Mouse (Mus musculus) ovary, postnatal 36 days (tissue): Measurements from ENCODE around the gene Tdrkh.

Experiments
- DNase-seq: peaks from one replicate; pipeline ENCODE4 v3.0.0; 2022; ENCODE audit warnings: low spot score, mixed read lengths

Gene Tdrkh

DNA sequence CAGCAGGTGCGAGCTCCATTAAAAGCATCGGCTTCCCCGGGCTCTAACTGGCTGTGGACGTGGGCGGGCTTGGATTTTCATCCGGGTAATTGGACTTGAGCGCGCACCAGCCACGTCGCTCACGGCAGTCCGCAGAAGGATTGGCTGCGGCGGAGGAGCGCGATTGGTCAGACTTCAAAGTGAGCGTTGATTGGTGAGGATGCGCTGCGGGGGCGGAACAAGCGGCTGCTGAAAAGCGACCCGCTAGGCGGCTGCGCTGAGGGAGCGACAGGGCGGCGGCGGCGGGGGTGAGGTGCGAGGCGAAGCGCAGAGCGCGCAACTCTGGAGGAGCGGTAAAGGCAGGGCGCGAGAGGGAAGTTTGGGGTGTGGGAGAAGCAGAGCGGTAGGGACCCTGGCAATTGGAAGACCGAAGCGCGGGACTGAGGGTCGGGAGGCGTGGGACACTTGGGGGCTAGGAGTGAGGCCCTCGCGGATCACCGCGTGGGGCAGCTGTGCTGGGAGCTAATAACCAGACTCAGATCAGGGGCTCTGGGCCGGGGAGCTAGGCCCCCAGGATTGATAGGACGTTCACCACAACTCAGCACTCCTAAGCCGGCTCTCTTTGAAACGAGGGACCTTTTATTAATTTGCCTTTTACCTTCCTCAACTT, at the start of gene Tdrkh:
Tdrkh (plus strand) TSS at position 243 of the 649 bp plus-strand sequence.
- peak; percentile 91 for DNase-seq

- DNase-seq: peak; percentile 72
These were observed 49.6 kb upstream of the Tdrkh start for GRCm38 (mm10) chr3:94363291-94364153.

DNA sequence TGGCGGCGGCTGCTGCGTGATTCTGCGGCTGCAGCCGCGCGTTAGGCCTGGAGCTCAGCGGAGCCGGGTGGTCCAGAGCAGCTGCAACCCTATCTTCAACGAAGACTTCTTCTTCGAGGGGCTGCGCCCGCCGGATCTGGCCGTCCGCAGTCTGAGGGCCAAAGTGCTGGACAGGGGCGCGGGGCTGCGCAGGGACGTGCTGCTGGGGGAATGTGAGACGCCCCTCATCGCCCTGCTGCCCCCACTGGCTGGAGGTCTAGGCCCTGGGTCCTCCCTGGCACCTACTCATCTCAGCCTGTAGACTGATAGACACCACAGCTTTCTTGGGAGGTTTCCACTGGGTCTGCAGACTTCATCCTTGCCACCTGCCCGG, 48.9 kb upstream of the Tdrkh start:
- DNase-seq: no peak

GRCm38 (mm10) chr3:94366761-94367160, 46.3 kb upstream of the Tdrkh start:
- DNase-seq: peak; percentile 62

DNA sequence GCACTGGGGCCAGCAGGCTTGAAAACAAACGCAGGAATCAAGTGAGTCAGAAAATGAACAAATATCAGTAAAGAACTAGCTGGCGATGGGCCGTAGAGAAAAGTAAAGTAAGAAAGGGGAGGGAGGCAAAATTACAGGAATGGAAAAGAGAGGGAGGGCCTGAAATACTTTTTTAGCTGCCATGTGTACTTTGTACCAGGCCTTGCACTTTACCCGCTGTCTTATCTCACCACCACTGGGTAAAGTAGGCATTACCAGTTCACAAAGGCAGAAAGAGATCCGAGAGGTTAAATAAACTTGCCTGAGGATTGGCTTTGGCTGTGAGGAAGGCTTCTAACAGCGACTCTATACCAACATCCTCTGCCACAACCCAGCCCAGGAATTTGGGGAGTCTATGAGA, 45.6 kb upstream of the Tdrkh start:
- DNase-seq: no peak

- no peak for DNase-seq
These were observed 44.4 kb upstream of the Tdrkh start for GRCm38 (mm10) chr3:94368631-94369030.

GRCm38 (mm10) chr3:94369709-94370108, 43.4 kb upstream of the Tdrkh start:
- DNase-seq: no peak

DNA sequence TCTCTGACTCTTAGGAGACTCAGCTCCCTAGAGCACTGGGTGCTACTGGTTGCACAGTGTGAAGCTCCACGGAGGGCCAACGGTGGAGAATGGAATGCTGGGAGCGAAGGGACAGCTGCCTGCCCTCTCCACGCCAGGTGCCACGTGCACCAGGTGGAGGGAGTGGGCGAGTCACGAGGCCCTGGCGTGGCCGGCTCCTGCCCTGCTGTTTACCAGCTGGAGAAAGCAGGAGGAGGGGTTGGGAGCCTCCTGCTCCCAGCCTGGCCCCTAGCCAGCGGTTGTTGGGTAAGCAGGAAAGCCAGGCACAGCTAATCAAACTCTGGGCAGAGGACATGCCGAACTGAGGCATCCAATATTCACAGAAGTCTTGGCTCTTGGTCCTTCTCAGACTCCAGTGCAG, 41.4 kb upstream of the Tdrkh start:
- peak; percentile 85 for DNase-seq

GRCm38 (mm10) chr3:94372038-94372437, 41.0 kb upstream of the Tdrkh start:
- no peak for DNase-seq

DNA sequence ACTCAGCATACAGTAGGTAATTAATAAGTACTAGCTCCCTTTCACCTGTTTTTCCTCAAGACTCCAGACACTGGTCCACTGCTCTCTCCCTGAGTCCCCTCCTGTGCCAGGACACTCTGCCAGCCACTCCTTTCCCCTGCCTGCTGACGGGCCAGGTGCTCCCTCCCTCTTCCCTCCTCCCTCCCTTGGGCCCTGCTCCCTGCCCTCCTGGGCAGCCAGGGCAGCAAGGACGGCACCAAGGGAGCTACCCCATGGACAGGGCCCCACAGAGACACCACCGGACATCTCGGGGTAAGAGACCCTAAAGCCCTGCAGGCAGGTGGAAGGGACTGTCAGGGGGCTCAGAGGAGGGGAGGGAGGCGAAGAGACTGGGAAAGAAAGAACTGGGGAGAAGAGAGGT, 40.4 kb upstream of the Tdrkh start, which contains the start of gene Rorc:
Rorc (plus strand) TSS at position 154 of the 400 bp plus-strand sequence.
- peak; percentile 55 for DNase-seq

DNA sequence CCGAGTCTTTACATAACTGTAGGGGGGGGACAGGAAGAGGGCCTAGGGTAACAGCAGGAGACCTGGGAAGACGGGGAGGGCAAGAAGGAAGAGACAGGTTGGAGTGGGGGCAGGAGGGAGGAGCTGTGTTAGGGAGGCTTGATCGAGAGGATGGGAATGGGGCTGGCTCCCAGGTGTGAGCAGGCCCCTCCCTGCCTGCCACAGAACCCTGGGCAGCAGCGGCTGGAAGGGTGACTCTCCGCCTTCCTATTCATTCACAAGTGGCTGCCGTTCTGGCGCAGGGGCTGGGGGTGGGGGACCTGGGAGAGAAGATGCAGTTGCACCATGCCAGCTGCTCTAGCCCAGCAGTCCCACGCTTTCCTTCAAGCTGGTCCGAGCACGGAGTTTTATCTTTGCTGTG, 40.0 kb upstream of the Tdrkh start:
- no peak for DNase-seq

DNA sequence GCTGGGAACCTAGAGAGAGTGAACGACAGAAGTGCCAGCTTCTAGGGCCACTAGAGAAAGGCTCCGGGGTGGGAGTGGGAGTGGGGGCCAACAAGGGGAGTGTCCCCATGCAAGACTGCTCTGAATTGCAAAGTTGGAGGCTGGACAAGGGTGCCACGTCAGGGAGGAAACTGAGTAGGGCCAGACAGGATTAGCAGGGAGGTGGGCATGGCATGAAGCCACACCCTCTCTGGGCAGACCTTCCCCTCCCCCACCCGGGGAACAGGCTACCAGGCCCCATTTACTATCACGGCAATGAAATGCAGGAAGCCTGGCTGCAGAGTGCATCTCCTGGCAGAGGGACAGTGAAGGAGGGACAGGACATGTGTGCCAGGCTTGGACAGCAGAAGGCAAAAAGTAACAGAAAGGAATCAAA, 39.5 kb upstream of the Tdrkh start:
- peak; percentile 48 for DNase-seq

DNA sequence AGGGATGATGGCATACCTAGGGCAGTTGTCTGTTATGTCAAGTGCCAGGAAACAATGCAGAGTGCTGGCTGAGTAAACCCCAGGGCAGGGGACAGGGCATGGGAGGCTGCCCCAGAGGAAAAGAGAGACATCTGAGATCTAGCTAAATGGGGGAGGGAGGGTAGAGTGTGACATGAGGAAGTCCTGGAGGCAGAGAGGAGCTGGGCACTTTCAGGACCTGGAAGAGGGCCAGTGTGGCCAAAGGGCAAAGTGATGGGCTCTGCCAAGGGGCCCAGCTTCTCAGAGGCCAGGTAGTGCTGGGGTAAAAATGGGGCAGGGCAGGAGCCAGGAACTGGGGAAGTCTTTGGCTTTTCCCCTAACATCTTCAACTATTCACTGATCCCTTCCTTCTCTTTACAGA, 38.4 kb upstream of the Tdrkh start:
- no peak for DNase-seq

- no peak for DNase-seq
These were observed 37.9 kb upstream of the Tdrkh start for GRCm38 (mm10) chr3:94375146-94375545.

GRCm38 (mm10) chr3:94375861-94376260, 37.2 kb upstream of the Tdrkh start:
- no peak for DNase-seq

GRCm38 (mm10) chr3:94377028-94377923, 35.8 kb upstream of the Tdrkh start:
- no peak for DNase-seq

GRCm38 (mm10) chr3:94379831-94380510, 33.1 kb upstream of the Tdrkh start:
- DNase-seq: no peak

DNA sequence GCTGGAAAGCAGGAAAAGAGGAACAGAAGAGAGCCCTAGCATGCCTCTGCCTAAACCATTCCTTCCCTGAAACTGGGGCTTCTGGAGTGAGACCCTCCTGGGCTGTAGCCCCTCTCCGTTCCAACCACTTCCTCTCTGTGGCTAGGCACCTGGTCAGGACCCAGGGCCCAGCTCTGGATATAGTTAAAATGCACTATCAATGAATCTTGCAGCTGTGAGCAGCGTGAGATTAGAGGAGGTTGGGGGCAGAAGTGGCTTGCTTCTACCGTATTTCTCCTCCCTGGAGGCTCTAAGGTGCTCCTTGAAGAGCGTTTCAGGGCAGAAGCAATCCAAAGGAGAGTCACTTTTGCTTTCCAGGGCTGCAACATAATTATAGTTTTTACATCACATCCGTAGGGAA, 30.8 kb upstream of the Tdrkh start:
- no peak for DNase-seq

- no peak for DNase-seq
These were observed 29.6 kb upstream of the Tdrkh start for GRCm38 (mm10) chr3:94383476-94383875.

DNA sequence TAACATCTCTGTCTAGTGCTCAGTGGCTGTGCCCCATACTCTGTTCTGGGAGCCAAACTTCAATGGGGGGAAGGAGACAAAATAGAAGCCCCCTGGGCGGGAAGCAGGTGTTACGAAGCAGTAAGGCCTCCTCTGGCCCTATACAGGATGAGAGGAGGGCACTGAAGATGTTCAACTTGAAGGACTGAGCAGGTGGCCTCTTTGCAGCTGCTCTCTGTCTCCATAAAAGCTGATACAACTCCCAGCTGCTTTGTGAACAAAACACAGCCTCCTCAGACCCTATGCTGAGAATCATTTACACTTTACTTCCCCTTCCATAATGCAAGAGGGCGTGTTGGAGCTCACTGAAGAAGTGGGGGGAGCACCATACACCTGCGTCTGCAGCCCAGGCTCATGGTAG, 26.4 kb upstream of the Tdrkh start:
- no peak for DNase-seq

DNA sequence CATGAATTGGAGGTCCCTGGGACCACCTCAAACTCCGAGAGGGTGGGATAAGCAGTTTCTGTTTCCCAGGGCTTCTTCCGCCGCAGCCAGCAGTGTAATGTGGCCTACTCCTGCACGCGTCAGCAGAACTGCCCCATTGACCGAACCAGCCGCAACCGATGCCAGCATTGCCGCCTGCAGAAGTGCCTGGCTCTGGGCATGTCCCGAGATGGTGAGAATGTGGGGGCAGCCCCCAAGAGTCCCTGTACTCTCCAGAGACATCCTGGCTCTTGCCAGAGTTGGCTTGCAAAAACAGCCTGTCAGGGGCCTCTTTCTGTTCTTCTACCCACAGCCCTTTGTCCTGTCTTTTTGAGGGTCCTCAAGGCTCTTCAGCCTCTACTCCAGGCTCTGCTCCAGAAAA, 25.7 kb upstream of the Tdrkh start:
- no peak for DNase-seq

- DNase-seq: no peak
These were observed 25.0 kb upstream of the Tdrkh start for GRCm38 (mm10) chr3:94388047-94388446.
